Mouse (Mus musculus) adrenal gland, postnatal 10 days (tissue): Measurements from ENCODE around the gene Atf4. TPM values are rescaled to one million over a fixed set of nuclear protein-coding genes. Genes with fewer than 3 reads are reported as not detected.

Source experiments
- DNase-seq: peaks from one replicate; pipeline ENCODE4 v3.0.0; 2021; ENCODE audit warnings: mixed read lengths
- total RNA-seq, 2 experiments: library from RNA; stranded (reverse); gene quantifications; 2 replicates each; pipeline ENCODE4 v1.2.3; 2021

The Atf4 gene
- total RNA-seq, 2 experiments from 2014 or later, result 121 to 199 TPM

DNA sequence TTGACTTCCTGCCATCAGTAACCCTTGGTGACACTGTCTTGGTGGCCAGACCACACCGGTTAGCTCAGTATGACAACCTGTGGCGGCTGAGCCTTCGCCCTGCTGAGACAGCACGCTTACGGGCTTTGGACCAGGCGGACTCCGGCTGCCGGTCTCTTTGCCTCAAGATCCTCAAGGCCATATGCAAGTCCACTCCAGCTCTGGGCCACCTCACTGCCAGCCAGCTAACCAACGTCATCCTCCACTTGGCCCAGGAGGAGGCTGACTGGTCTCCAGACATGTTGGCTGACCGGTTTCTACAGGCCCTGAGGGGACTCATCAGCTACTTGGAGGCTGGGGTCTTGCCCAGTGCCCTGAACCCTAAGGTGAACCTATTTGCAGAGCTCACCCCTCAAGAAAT lies 5.3 kb upstream of the Atf4 start:
- peak; percentile 14 for DNase-seq

DNA sequence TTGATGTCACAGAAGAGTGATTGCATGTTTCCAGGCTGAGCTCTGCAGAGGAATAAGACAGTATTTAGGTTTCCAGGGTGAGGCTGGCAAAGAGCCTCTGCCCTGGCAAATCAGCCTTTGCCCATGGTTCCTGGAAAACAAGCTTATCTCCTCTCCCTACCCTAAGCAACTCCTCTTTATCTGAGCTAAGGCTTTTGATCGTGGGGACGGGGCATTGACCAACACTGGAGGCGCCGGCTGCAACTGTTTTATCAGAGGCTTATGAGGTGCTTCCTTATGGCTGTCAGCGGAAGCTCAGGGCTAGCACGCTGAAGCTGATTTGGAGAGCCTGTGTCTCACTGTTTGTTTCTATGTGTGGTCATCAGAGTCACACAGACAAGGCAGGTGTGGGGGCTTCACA lies 4.4 kb upstream of the Atf4 start:
- no peak for DNase-seq

DNA sequence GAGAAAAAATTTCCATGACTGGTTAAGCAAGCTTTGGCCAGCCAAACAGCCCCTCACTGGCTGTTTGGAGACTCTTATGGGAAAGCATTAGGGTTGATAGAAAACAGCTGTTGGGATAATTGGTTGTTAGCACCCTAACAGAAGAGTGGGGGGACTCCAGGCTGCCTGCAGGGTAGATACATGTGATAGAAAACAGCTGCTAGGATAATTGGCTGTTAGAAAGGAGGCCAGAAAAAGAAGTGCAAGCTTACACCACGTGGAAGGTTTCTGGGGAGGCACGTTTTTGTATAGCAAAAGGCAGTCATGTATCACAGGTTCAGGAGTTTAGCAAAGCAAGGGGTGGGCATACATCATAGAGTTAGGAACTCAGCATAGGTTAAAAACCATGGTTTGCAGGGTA lies 1.5 kb upstream of the Atf4 start:
- DNase-seq, result peak; percentile 9

DNA sequence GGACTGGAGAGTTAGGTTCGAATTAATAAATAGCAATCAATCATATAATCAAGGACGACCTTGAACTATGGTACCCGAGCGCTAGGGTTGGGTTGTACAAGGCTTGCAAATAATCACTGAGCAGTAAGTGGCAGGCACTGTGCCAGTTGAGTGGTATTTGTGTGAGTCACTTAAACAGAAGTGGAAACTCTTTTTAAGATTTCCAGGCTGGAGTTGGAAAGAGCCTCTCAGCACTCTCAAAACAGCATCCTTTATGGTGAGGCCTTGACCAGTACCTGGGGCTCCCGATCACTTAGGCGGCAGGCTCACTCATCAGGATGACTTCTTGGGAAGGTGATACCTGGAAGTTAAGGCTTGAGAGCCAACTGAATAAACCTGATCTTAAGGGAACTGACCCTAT lies 777 bp upstream of the Atf4 start:
- DNase-seq, result peak; percentile 79

DNA sequence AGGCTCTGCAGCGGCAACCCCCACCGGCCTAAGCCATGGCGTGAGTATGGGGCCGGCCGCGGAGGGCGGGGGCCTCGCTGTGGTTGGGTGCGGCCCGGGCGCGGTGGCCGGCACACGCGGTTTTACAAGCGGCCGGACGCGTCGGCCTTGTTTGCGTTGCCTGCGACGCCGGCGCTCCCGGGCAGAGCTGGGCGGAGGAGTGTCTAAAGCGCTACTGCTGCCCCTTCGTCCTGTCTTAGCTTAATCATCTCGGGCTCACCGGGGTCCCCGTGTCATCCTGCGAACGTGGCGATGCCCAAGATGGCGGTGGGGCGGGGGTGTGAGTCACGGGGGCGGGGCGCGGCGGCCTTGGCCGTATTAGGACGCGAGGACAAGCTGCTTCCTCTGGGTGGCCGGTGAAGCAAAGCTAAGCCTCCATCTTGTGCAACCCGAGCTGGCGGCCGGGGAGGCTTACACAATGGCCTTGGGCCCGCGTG lies 700 bp downstream of the Atf4 start:
- peak; percentile 92 for DNase-seq

DNA sequence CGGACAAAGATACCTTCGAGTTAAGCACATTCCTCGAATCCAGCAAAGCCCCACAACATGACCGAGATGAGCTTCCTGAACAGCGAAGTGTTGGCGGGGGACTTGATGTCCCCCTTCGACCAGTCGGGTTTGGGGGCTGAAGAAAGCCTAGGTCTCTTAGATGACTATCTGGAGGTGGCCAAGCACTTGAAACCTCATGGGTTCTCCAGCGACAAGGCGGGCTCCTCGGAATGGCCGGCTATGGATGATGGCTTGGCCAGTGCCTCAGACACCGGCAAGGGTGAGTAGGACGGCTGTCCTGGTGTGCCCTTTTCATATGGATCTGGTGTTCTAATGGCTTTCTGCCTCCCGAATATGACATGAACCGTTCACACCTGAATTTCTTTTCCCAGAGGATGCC lies 1.3 kb downstream of the Atf4 start:
- peak; percentile 28 for DNase-seq

DNA sequence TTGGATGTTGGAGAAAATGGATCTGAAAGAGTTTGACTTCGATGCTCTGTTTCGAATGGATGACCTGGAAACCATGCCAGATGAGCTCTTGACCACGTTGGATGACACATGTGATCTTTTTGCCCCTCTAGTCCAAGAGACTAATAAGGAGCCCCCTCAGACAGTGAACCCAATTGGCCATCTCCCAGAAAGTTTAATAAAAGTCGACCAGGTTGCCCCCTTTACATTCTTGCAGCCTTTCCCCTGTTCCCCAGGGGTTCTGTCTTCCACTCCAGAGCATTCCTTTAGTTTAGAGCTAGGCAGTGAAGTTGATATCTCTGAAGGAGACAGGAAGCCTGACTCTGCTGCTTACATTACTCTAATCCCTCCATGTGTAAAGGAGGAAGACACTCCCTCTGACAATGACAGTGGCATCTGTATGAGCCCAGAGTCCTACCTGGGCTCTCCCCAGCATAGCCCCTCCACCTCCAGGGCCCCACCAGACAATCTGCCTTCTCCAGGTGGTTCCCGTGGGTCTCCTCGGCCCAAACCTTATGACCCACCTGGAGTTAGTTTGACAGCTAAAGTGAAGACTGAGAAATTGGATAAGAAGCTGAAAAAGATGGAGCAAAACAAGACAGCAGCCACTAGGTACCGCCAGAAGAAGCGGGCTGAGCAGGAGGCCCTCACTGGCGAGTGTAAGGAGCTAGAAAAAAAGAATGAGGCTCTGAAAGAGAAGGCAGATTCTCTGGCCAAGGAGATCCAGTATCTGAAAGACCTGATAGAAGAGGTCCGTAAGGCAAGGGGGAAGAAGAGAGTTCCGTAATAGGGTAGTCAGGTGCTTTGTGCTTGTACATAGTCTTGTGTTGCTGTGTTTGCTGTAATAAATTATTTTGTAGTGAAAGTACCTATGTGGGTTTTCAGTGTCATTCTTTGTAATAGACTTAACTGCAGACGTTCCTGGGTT lies 1.9 kb downstream of the Atf4 start:
- peak; percentile 14 for DNase-seq

DNA sequence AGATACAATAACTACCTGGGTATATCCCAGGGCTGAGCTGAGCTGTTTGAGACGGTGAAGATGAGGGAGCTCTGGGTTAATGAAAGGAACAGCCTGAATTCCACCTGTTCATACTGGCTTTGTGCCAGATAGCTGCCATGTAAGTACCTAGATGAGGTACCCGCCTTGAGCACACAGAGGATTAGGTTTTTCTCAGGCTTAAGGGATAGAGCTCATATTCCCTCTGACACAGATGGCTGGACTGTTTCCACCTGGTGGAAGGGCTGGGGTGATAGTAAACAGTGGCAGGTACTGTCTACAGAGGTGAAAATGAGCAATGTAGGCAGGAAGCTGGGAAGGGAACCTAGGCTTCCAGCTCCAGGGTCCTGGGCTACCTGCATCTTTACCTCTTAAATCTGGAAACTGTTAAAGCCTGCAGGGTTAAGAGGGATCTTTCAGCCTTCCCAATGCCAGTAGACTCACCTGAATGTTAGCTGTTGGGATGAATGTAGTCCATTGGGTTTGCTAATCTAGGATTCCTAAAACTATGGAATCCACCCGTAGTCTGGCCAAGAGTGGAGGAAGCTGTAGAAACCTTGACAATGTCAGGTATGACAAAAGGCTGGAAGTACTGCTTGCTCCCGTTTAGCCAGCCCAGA lies 2.7 kb downstream of the Atf4 start:
- peak; percentile 16 for DNase-seq

DNA sequence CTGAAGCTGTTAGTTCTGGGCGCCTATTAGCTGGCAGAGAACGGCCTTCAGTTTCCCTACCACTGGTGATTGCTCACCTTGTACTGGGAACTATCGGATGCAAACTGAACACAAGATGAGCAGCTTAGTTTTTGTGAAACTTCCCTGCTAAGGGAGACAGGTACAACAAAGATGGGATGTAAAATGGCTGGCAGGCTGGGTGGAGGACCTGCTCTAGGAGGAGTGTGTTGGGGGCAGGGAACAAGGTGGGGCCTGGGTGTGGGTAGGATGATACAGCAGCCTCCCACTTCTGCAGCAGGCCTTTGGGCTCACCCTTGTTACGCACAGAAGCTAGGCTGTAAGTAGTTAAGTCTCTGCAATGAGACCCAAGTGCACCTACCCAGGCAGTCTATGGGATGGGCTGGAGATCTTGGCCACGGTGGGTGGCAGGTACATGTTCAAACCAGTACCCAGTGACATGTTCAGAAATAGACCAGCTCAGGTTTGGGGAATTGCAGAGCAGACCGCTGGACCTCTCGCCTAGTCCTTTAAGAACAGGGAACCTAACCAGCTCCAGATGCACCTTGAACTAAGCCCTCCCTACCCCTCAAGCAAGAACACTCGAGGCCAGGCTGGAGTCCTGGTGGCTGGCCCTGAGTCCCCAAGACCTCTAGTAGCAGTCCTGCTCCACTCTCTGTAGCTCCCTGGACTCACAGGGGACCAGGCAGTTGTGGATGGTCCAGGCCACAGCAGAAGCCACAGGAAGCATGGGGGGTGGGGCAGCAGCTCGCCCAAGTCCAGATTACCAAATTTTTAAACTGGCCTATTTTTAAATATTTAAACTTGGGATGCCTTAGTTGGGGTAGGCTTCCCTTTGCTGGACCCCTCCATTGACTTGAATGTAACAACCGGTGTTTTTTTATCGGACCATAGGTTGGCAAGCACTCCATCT lies 3.5 kb downstream of the Atf4 start:
- peak; percentile 33 for DNase-seq

DNA sequence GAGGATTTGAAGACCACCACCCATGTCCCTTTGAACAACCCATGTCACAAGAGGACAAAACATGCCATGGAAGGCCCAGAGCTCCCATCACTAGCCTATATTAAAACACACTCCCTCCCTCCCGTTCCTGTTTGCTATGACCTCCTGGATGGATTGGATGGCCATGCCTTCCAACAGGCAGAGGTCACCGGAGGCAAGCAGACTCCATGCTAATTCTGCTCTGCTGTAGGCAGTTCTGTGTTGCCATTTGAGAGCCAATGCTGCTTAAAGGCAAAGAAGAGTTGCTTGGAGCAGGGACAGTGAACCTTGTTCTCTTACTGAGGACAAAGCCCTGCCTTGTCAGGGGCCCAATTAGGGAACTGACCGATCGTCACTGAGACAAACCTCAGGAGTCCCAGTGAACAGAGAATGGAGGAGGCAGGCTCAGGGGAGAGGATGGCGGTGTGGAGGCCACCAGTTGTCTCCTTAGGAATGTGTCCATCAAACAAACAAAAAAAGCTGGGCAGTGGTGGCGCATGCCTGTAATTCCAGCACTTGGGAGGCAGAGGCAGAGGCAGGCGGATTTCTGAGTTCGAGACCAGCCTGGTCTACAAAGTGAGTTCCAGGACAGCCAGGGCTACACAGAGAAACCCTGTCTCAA lies 4.5 kb downstream of the Atf4 start:
- peak; percentile 14 for DNase-seq

DNA sequence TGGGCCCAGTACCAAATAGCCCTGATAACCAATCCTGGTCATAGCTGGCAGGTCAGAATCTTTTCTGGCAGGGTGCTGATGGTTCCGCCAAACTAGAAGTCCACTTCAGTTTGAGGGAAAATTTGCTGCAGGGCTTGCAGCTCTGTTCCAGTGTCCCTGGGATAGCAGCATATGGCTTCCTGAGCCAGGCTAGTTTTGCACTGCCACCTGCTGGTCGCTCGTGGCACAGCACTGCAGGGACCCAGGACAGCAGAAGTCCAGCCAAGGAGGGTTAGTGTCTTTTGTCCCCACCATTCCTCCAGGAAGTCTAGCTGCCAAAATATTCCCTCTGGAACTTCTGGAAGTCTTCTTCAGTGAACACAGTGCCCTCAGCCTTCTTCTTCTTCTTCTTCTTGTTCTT lies 5.7 kb downstream of the Atf4 start:
- peak; percentile 94 for DNase-seq

DNA sequence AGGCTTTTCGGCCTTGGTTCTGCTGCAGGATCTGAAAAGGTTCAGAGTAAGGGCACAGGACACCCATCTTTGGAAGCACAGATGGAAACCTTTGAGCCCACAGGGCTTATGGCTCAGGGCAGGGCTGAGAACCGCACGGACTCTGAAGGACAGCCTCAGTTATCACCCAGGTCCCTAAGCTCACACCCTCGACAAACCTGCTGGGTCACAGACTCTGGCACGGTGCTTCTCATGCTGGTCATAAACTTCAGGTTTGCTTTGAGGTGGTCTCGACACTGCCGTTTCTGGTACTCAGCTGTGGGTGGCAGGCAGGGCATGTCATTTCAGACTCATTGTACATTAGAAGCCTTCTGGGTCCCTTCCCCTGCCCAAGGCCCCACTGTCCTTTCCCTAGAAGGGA lies 6.1 kb downstream of the Atf4 start:
- no peak for DNase-seq

DNA sequence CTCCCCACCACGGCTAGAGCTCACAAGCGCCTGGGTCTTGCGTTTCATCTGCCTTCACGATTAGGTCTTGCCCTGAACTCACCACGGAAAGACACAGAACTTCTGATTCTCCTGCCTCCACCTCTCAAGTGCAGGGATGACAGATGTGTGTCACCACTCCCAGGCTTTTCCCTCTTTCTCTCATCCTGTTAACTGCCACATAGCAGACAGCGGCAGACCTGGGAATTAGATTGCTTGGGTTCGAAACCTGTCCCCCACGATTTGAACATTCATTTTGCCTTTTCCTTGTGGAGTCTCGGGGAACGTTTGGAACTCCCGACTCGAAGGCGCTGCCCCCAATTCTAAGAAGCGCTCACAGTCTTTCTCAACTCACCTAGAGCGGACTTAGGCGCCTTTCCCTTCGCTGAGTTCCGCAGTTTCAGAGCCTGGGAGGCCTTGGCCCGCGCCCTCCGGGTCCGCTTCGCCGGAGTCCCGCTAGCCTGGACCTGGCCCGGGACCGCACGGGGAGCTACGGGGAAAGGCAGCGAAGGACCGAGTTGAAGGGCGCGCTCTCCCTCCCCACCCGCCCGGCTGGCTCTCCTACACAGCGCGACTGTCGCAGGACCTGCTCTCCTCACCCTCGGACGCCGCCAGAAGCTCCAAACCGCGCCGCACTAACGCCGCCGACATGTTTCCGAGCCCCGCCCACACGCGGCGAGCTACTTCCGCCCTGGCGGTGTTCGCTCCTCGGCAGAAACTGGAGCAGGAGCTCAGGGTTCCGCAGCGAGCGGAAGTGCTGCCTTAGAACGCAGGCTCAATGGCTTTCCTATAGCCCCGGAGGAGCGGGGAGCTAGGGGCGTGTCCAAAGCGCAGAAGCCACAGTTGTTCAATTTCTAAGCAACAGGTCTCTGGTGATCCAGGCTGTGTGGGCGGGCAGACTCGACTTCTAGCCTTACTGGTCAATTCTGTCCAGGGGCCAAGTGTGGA lies 8.9 kb downstream of the Atf4 start, which contains the start of gene Rps19bp1:
TSS of gene Rps19bp1 (minus strand) at position 706 of the 966 bp plus-strand sequence.
- peak; percentile 91 for DNase-seq

DNA sequence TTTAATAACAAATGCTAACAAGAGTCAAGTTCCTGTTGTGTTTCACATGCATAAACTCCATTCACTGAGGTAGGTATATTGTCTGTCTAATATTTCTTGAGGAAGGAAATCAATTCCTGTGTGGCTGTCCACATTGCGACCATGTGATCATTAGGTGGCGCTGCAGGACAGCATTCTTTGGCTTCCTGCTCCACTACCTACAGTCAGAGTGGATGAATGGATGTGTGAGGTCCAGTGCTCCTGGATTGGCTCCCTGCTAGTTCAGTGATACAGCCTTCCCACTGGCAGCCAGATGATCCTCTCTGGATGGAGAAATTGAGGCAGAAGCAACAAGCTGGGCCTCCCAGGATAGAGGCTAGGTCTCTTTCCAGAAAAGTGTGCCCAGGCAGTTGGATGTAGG lies 11.3 kb downstream of the Atf4 start:
- DNase-seq, result peak; percentile 84

DNA sequence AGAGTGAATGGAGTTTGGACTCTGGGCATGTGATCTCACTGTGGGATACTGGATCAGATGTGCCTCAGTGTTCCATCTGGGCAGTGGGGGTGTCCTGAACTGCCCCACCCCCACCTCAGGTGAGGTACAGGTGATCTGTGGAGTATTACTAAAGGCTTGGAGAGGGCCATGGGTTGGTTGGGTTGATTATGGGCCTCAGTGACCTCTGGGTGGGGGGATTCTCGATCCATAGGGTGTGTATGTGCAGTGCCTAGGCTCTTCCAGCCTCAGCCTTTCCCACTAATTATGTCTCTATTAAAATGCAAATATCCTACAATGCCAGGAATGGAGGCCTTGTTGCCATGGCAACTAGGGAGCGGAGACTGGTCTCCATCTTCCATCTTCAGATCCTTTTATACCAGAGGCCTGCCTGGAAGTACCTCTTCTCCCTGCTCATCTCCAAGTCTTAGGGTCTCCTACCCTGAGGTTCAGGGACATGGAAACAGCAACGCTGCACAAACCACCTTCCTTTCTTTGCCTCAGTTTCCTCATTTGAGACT lies 16.9 kb downstream of the Atf4 start:
- no peak for DNase-seq

DNA sequence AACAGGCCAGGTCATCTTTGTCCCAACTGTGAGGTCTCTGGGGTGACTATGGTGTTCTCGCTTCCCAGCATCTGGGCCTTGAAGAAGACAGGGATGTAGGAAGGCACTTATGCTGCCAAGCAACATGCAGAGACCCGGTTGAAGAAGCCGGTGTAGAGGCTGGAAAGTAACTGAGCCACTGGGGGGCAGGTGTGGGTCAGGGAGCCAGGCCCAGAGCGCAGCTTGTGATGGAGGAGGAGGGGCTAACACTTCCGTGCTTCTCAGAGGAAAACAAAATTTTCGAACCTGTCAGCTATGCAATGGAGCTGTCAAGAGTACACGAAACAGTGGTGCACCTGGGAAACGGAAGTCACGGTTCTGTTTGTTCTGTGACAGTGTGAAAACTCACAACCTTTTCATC lies 22.1 kb downstream of the Atf4 start:
- no peak for DNase-seq

DNA sequence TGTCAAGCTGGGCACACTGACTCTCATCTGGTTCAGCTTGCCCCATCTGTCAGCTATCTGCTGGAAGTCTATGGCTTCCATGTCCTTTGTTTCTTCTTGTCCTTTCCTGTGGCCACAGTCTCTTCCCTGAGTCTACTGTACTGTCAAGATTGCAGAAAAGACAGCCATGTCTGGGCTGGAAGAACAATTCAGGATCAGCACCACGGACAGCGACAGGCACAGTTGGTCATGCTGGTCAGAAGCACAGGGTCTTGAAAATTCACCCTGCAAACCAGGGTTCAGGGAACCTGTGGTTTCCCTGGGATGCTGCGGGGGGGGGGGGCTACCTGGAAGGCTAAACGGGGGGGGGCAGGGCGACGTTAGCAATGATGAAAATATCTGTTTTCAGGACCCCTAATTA lies 22.6 kb downstream of the Atf4 start:
- peak; percentile 83 for DNase-seq

DNA sequence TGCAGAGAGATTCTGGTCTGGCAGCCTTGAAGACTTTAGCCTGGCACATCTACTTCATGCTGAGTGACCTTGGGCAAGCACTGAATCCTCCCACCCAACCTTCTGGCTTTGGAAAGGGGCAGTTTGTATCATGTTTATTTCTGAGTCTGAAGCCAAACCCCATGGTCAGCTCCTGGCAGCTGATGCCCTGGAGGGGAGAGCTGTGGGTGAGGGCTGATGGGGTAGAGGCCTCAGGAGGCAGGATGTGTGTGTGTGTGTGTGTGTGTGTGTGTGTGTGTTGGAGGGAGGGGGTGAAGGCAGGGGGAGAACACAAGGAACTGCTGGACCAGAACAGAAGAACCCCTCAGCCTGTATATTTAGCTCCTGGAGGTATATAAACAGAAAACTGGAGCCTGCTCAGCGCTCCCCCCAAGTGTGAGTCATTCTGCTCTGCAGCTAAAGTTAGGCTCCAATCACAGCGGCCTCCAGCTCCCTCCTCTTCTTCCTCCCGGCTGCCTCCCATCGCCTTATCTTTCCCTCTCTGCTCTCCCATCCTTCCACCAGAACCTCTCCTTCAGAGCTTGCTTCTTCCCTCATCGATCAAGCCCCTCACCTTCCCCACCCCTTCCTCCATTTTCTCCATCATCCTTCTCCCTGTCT lies 23.3 kb downstream of the Atf4 start:
- DNase-seq, result no peak

DNA sequence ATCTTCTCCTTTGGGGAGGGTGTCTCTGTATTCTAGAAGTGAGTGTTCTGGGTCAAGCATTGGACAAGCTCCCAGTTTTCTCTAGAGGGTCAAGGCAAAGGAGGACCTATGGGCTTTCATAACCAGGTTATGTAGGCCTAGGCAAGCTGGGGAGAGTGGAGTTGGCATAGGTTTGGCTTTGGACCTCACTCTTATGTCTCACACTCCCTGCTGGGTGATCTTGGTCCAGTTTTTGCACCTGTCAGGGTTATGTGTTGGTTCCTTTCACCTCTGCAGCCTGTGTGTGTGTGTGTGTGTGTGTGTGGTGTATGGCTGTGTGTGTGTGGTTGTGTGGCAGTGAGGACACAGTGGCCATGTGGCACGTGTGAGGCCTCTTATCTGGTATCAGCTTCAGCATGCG lies 24.1 kb downstream of the Atf4 start:
- DNase-seq, result no peak

DNA sequence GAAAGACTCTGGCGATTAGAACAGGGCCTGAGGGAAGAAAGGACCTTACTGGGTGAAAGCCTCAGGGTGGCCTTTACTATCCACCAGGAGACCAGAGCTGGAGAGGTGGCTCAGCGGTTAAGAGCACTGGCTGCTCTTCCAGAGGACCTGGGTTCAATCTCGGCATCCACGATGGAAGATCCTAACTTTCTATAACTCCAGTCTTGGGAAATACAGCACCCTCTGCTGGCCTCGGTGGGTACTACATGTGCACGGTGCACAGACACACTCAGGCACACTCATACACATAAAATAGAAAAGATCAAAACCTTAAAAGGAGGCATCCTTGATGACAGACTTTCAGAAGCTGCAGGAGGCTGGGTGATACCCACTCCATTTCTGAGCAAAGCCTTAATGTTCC lies 25.7 kb downstream of the Atf4 start:
- DNase-seq, result peak; percentile 52
